Mouse (Mus musculus): Measurements from ENCODE around the gene Hist1h3h. TPM values are rescaled to one million over a fixed set of nuclear protein-coding genes. Genes with fewer than 3 reads are reported as not detected.
"Not testable (repeated sequence)": the region's sequence is repeated elsewhere in the genome, so short reads cannot be mapped to it uniquely, and the experiment has no call there.

The Hist1h3h gene
- polyA plus RNA-seq, 1 experiment from 2014 or later = 11.7 TPM

DNA sequence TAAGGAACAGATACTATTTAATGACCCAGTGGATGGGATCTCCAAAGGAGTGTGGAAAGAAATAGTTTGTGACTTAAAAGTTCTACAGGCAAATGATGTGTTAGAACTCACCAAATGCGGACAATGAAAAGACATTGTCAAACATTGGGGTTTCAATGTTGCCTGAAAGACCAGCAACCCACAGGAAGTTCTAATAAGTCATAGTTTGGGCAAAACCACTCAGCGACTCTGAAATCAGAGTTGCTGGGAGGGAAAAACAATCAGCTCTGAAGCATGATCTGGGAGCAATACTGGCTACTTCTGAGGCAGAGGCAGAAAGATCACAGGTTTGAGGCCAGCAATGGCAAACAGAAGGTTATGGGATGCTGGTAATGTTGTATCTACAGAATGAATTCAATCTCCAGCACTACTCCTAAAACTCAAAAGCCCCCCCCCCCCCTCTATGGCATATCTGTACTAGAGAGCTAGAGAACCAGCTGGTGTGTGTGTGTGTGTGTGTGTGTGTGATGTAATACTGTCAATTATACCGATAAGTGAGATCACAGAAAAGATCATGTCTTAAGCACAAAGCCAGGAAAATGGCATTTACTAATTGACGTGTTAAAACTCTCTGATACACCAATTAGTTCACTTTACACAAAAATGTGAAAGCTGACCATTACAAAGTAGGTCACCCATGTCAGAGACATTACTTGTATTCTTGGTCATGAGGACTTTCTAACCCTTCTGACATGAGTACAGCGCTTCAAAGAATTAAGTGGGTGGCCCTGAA is 32.1 kb downstream of the Hist1h3h start:
- Histone ChIP-seq H3K4me1 (ENCODE audit: control insufficient read depth, insufficient read depth, low read length) (peaks cover 16% of the 10 kb centered on the region), H3K36me3 (ENCODE audit: control insufficient read depth, insufficient read depth, low read length) (no peaks in the 10 kb centered on the region), H3K27ac (ENCODE audit: low read depth, low read length) (peak overlapping the region; percentile 96), H3K27me3 (ENCODE audit: control insufficient read depth, insufficient read depth, low read length) (no peaks in the 10 kb centered on the region), H3K9me3 (ENCODE audit: control insufficient read depth, low read length) (no peaks in the 10 kb centered on the region), H3K4me2 (replicated peaks; ENCODE audit: low read depth, low read length) (peak overlapping the region; percentile 74), H3K9ac (ENCODE audit: low read depth, low read length) (peak overlapping the region; percentile 77), H3K4me3 (ENCODE audit: low read length) (peak overlapping the region; percentile 63)
- ATAC-seq (ENCODE audit: low FRiP score, low TSS enrichment) = no peak
- WGBS = 7% methylated on average over 5 of the region's 5 CpGs

- Histone ChIP-seq H3K9ac (ENCODE audit: low read depth, low read length) (peak within 1 kb of the TSS; percentile 77), H3K27ac (ENCODE audit: low read depth, low read length) (peak within 1 kb of the TSS; percentile 96), H3K4me1 (ENCODE audit: control insufficient read depth, insufficient read depth, low read length) (peaks cover 16% of the 10 kb centered on the region), H3K4me2 (replicated peaks; ENCODE audit: low read depth, low read length) (peak within 1 kb of the TSS; percentile 74), H3K4me3 (ENCODE audit: low read length) (peak within 1 kb of the TSS; percentile 63)
- not testable (repeated sequence) for H3K27me3 ChIP-seq (ENCODE audit: control insufficient read depth, insufficient read depth, low read length); H3K36me3 ChIP-seq (ENCODE audit: control insufficient read depth, insufficient read depth, low read length); H3K9me3 ChIP-seq (ENCODE audit: control insufficient read depth, low read length)
- peak; percentile 89 for ATAC-seq (ENCODE audit: low FRiP score, low TSS enrichment)
- WGBS = under 1% methylated on average over 43 of the region's 56 CpGs
Observed at GRCm38 (mm10) chr13:21750159-21751017, 32.9 kb downstream of the Hist1h3h start, which contains the start of gene Hist1h4k. Gene Hist1h4k (minus strand): TSS chr13:21750505.

DNA sequence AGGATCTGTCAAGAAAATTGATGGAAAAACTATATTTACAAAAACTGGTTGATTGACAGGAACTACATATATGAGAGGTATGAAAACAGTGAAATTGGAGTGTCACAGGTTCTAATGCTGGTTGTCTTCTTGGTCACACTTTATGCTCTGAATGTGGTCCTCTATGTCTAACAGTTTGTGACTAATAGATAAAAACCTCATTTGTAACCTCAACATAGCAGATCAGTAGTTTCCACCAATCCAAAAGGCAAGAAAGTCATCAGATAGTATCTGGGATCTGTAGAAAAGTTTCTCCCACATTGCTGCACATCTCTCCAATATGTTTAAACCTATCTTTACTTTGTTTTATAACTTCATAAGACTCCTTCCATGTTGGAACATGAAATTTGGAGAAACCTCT is 34.0 kb downstream of the Hist1h3h start:
- Histone ChIP-seq H3K27ac (ENCODE audit: low read depth, low read length) (peak overlapping the region; percentile 55; the same call in 1 of the 2 replicates), H3K36me3 (ENCODE audit: control insufficient read depth, insufficient read depth, low read length) (no peaks in the 10 kb centered on the region), H3K9me3 (ENCODE audit: control insufficient read depth, low read length) (no peaks in the 10 kb centered on the region), H3K9ac (ENCODE audit: low read depth, low read length) (no peak overlapping the region), H3K27me3 (ENCODE audit: control insufficient read depth, insufficient read depth, low read length) (no peaks in the 10 kb centered on the region), H3K4me1 (ENCODE audit: control insufficient read depth, insufficient read depth, low read length) (peaks cover 16% of the 10 kb centered on the region), H3K4me3 (ENCODE audit: low read length) (no peak overlapping the region), H3K4me2 (replicated peaks; ENCODE audit: low read depth, low read length) (no peak overlapping the region)
- no peak for ATAC-seq (ENCODE audit: low FRiP score, low TSS enrichment)

- Histone ChIP-seq H3K36me3 (ENCODE audit: control insufficient read depth, insufficient read depth, low read length) (no peaks in the 10 kb centered on the region), H3K9me3 (ENCODE audit: control insufficient read depth, low read length) (no peaks in the 10 kb centered on the region), H3K4me2 (replicated peaks; ENCODE audit: low read depth, low read length) (no peak overlapping the region), H3K4me1 (ENCODE audit: control insufficient read depth, insufficient read depth, low read length) (peaks cover 16% of the 10 kb centered on the region), H3K27me3 (ENCODE audit: control insufficient read depth, insufficient read depth, low read length) (no peaks in the 10 kb centered on the region), H3K27ac (ENCODE audit: low read depth, low read length) (peak overlapping the region; percentile 95), H3K4me3 (ENCODE audit: low read length) (no peak overlapping the region), H3K9ac (ENCODE audit: low read depth, low read length) (no peak overlapping the region)
- 66% methylated on average over 3 of the region's 3 CpGs for WGBS
- ATAC-seq (ENCODE audit: low FRiP score, low TSS enrichment) = no peak
Observed at GRCm38 (mm10) chr13:21751827-21752226, 34.4 kb downstream of the Hist1h3h start.

GRCm38 (mm10) chr13:21752356-21752755 is 34.9 kb downstream of the Hist1h3h start:
- H3K4me1 ChIP-seq (ENCODE audit: control insufficient read depth, insufficient read depth, low read length) = peaks cover 16% of the 10 kb centered on the region
- no peaks in the 10 kb centered on the region for H3K36me3 ChIP-seq (ENCODE audit: control insufficient read depth, insufficient read depth, low read length)
- H3K4me3 ChIP-seq (ENCODE audit: low read length) = peak overlapping the region; percentile 43; the same call in 1 of the 2 replicates
- peak overlapping the region; percentile 59 for H3K4me2 ChIP-seq (replicated peaks; ENCODE audit: low read depth, low read length)
- peak overlapping the region; percentile 78; the same call in 1 of the 2 replicates for H3K9ac ChIP-seq (ENCODE audit: low read depth, low read length)
- H3K27me3 ChIP-seq (ENCODE audit: control insufficient read depth, insufficient read depth, low read length) = no peaks in the 10 kb centered on the region
- no peaks in the 10 kb centered on the region for H3K9me3 ChIP-seq (ENCODE audit: control insufficient read depth, low read length)
- peak overlapping the region; percentile 95 for H3K27ac ChIP-seq (ENCODE audit: low read depth, low read length)
- no peak for ATAC-seq (ENCODE audit: low FRiP score, low TSS enrichment)
- WGBS = 23% methylated on average over 3 of the region's 3 CpGs

DNA sequence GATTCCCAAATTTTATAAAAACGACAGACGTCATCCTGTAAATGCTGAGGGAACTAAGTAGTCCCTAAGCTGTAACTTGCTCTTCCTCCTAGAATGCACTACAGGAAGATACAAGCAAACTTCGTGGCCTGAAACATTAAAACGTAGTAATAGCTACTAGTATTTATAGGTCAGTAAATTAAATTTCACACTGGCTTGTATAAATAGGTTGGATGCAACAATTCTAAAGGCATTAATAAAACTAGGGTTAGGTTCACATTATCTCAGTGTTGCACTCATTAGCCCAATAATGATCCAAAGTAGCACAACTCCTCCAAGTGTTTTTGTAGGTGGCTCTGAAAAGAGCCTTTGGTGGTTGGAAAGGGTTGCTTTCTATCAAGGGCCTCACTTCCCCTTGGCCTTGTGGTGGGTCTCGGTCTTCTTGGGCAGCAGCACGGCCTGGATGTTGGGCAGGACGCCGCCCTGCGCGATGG is 35.6 kb downstream of the Hist1h3h start:
- Histone ChIP-seq H3K4me3 (ENCODE audit: low read length) (peak overlapping the region; percentile 43), H3K9ac (ENCODE audit: low read depth, low read length) (peak overlapping the region; percentile 78), H3K9me3 (ENCODE audit: control insufficient read depth, low read length) (no peaks in the 10 kb centered on the region), H3K4me1 (ENCODE audit: control insufficient read depth, insufficient read depth, low read length) (peaks cover 16% of the 10 kb centered on the region), H3K27me3 (ENCODE audit: control insufficient read depth, insufficient read depth, low read length) (no peaks in the 10 kb centered on the region), H3K36me3 (ENCODE audit: control insufficient read depth, insufficient read depth, low read length) (no peaks in the 10 kb centered on the region; the same call in 1 of the 2 replicates), H3K4me2 (replicated peaks; ENCODE audit: low read depth, low read length) (peak overlapping the region; percentile 59), H3K27ac (ENCODE audit: low read depth, low read length) (peak overlapping the region; percentile 95)
- WGBS = 3% methylated on average over 8 of the region's 10 CpGs
- no peak for ATAC-seq (ENCODE audit: low FRiP score, low TSS enrichment)

- not testable (repeated sequence) for H3K9me3 ChIP-seq (ENCODE audit: control insufficient read depth, low read length); H3K36me3 ChIP-seq (ENCODE audit: control insufficient read depth, insufficient read depth, low read length); H3K27me3 ChIP-seq (ENCODE audit: control insufficient read depth, insufficient read depth, low read length)
- H3K27ac ChIP-seq (ENCODE audit: low read depth, low read length) = peak within 1 kb of the TSS; percentile 95
- ATAC-seq (ENCODE audit: low FRiP score, low TSS enrichment) = peak; percentile 94
- peaks cover 13% of the 10 kb centered on the region for H3K4me1 ChIP-seq (ENCODE audit: control insufficient read depth, insufficient read depth, low read length)
- H3K4me3 ChIP-seq (ENCODE audit: low read length) = peak within 1 kb of the TSS; percentile 43
- H3K9ac ChIP-seq (ENCODE audit: low read depth, low read length) = peak within 1 kb of the TSS; percentile 78
- H3K4me2 ChIP-seq (replicated peaks; ENCODE audit: low read depth, low read length) = peak within 1 kb of the TSS; percentile 59
- under 1% methylated on average over 36 of the region's 50 CpGs for WGBS
Observed at GRCm38 (mm10) chr13:21753524-21754285, 36.2 kb downstream of the Hist1h3h start, which contains the start of the genes Hist1h2ak and Hist1h2bn. Gene Hist1h2ak (minus strand): TSS chr13:21753827. Gene Hist1h2bn (plus strand): TSS chr13:21754123.

- Histone ChIP-seq H3K9ac (ENCODE audit: low read depth, low read length) (peak overlapping the region; percentile 61), H3K27ac (ENCODE audit: low read depth, low read length) (peak overlapping the region; percentile 95), H3K4me3 (ENCODE audit: low read length) (peak overlapping the region; percentile 35), H3K4me2 (replicated peaks; ENCODE audit: low read depth, low read length) (peak overlapping the region; percentile 59)
- not testable (repeated sequence) for ATAC-seq (ENCODE audit: low FRiP score, low TSS enrichment); H3K9me3 ChIP-seq (ENCODE audit: control insufficient read depth, low read length); H3K27me3 ChIP-seq (ENCODE audit: control insufficient read depth, insufficient read depth, low read length); H3K36me3 ChIP-seq (ENCODE audit: control insufficient read depth, insufficient read depth, low read length); H3K4me1 ChIP-seq (ENCODE audit: control insufficient read depth, insufficient read depth, low read length)
- 2% methylated on average over 23 of the region's 26 CpGs for WGBS
Observed at GRCm38 (mm10) chr13:21754294-21755001, 37.0 kb downstream of the Hist1h3h start.
